Mouse (Mus musculus): Measurements from ENCODE around the gene Txn1. TPM values are rescaled to one million over a fixed set of nuclear protein-coding genes. Genes with fewer than 3 reads are reported as not detected.

Gene Txn1
- 380 and 393 TPM in 2 replicates for polyA plus RNA-seq (2015; fragmentation: Nextera tagmentation; extraction: Ambion mirVana)

- H3K9me3 ChIP-seq (ENCODE audit: low read length), result no peaks in the 10 kb centered on the region
- H3K4me2 ChIP-seq (replicated peaks; ENCODE audit: low read depth, low read length), result peak within 1 kb of the TSS; percentile 75
- H3K4me3 ChIP-seq (ENCODE audit: low read depth, low read length), result peak within 1 kb of the TSS; percentile 86
- peaks cover 13% of the 10 kb centered on the region; the same call in 1 of the 2 replicates for H3K4me1 ChIP-seq (ENCODE audit: insufficient read depth, low read depth, low read length)
- TF ChIP-seq EP300 (IDR thresholded peaks at IDR 0.05) (peak; percentile 69; the same call in 1 of the 2 replicates), CTCF (IDR thresholded peaks at IDR 0.05) (no peak)
- H3K36me3 ChIP-seq (ENCODE audit: insufficient read depth, low read length), result peaks cover 5% of the 10 kb centered on the region; the same call in 1 of the 2 replicates
- ATAC-seq (peak; percentile 98), DNase-seq (ENCODE audit: low spot score) (peak; percentile 100)
- H3K9ac ChIP-seq (replicated peaks; ENCODE audit: low read depth), result peak within 1 kb of the TSS; percentile 72
- WGBS, result under 1% methylated on average over 64 of the region's 71 CpGs
- H3K27ac ChIP-seq (ENCODE audit: low read length), result peak within 1 kb of the TSS; percentile 97
- H3K27me3 ChIP-seq (replicated peaks; ENCODE audit: insufficient read depth, low read length), result no peaks in the 10 kb centered on the region
Measured at GRCm38 (mm10) chr4:57956029-57956960, at the start of gene Txn1. Txn1 (minus strand) TSS chr4:57956411.

GRCm38 (mm10) chr4:58003501-58003900 lies 47.3 kb upstream of the Txn1 start:
- Histone ChIP-seq H3K4me2 (replicated peaks; ENCODE audit: low read depth, low read length) (no peak overlapping the region), H3K4me3 (ENCODE audit: low read depth, low read length) (no peak overlapping the region), H3K4me1 (ENCODE audit: insufficient read depth, low read depth, low read length) (no peaks in the 10 kb centered on the region), H3K9ac (replicated peaks; ENCODE audit: low read depth) (no peak overlapping the region), H3K9me3 (ENCODE audit: low read length) (no peaks in the 10 kb centered on the region), H3K27ac (ENCODE audit: low read length) (no peak overlapping the region), H3K36me3 (ENCODE audit: insufficient read depth, low read length) (no peaks in the 10 kb centered on the region), H3K27me3 (replicated peaks; ENCODE audit: insufficient read depth, low read length) (no peaks in the 10 kb centered on the region)
- ATAC-seq, result no peak
- WGBS, result 56% methylated on average over 3 of the region's 3 CpGs
- TF ChIP-seq EP300 (IDR thresholded peaks at IDR 0.05) (no peak), CTCF (IDR thresholded peaks at IDR 0.05) (no peak)
- no peak for DNase-seq (ENCODE audit: low spot score)

- TF ChIP-seq EP300 (IDR thresholded peaks at IDR 0.05) (no peak), CTCF (IDR thresholded peaks at IDR 0.05) (no peak)
- Histone ChIP-seq H3K4me2 (replicated peaks; ENCODE audit: low read depth, low read length) (no peak overlapping the region), H3K9me3 (ENCODE audit: low read length) (no peaks in the 10 kb centered on the region), H3K36me3 (ENCODE audit: insufficient read depth, low read length) (no peaks in the 10 kb centered on the region), H3K9ac (replicated peaks; ENCODE audit: low read depth) (no peak overlapping the region), H3K27me3 (replicated peaks; ENCODE audit: insufficient read depth, low read length) (no peaks in the 10 kb centered on the region), H3K4me3 (ENCODE audit: low read depth, low read length) (no peak overlapping the region), H3K27ac (ENCODE audit: low read length) (no peak overlapping the region), H3K4me1 (ENCODE audit: insufficient read depth, low read depth, low read length) (no peaks in the 10 kb centered on the region)
- DNase-seq (ENCODE audit: low spot score), result no peak
- no peak for ATAC-seq
- WGBS, result 84% methylated on average over 1 of the region's 1 CpGs
Measured at GRCm38 (mm10) chr4:57991425-57991824, 35.2 kb upstream of the Txn1 start.

GRCm38 (mm10) chr4:57974400-57975117 lies 18.3 kb upstream of the Txn1 start:
- TF ChIP-seq EP300 (IDR thresholded peaks at IDR 0.05) (no peak), CTCF (IDR thresholded peaks at IDR 0.05) (no peak)
- Histone ChIP-seq H3K4me2 (replicated peaks; ENCODE audit: low read depth, low read length) (no peak overlapping the region), H3K9ac (replicated peaks; ENCODE audit: low read depth) (no peak overlapping the region), H3K27me3 (replicated peaks; ENCODE audit: insufficient read depth, low read length) (no peaks in the 10 kb centered on the region), H3K36me3 (ENCODE audit: insufficient read depth, low read length) (no peaks in the 10 kb centered on the region), H3K4me1 (ENCODE audit: insufficient read depth, low read depth, low read length) (no peaks in the 10 kb centered on the region), H3K9me3 (ENCODE audit: low read length) (no peaks in the 10 kb centered on the region), H3K4me3 (ENCODE audit: low read depth, low read length) (no peak overlapping the region), H3K27ac (ENCODE audit: low read length) (no peak overlapping the region)
- 77% methylated on average over 6 of the region's 6 CpGs for WGBS
- ATAC-seq (no peak), DNase-seq (ENCODE audit: low spot score) (no peak)

GRCm38 (mm10) chr4:57973592-57974268 lies 17.5 kb upstream of the Txn1 start:
- H3K4me2 ChIP-seq (replicated peaks; ENCODE audit: low read depth, low read length), result no peak overlapping the region
- WGBS, result 80% methylated on average over 6 of the region's 6 CpGs
- DNase-seq (ENCODE audit: low spot score), result no peak
- H3K4me1 ChIP-seq (ENCODE audit: insufficient read depth, low read depth, low read length), result no peaks in the 10 kb centered on the region
- H3K27me3 ChIP-seq (replicated peaks; ENCODE audit: insufficient read depth, low read length), result no peaks in the 10 kb centered on the region
- no peaks in the 10 kb centered on the region for H3K36me3 ChIP-seq (ENCODE audit: insufficient read depth, low read length)
- no peak for ATAC-seq
- no peaks in the 10 kb centered on the region for H3K9me3 ChIP-seq (ENCODE audit: low read length)
- TF ChIP-seq CTCF (IDR thresholded peaks at IDR 0.05) (no peak), EP300 (IDR thresholded peaks at IDR 0.05) (no peak)
- no peak overlapping the region for H3K9ac ChIP-seq (replicated peaks; ENCODE audit: low read depth)
- no peak overlapping the region for H3K27ac ChIP-seq (ENCODE audit: low read length)
- no peak overlapping the region for H3K4me3 ChIP-seq (ENCODE audit: low read depth, low read length)

- Histone ChIP-seq H3K9ac (replicated peaks; ENCODE audit: low read depth) (no peak overlapping the region), H3K4me2 (replicated peaks; ENCODE audit: low read depth, low read length) (no peak overlapping the region), H3K4me3 (ENCODE audit: low read depth, low read length) (no peak overlapping the region), H3K36me3 (ENCODE audit: insufficient read depth, low read length) (no peaks in the 10 kb centered on the region), H3K4me1 (ENCODE audit: insufficient read depth, low read depth, low read length) (no peaks in the 10 kb centered on the region), H3K27me3 (replicated peaks; ENCODE audit: insufficient read depth, low read length) (no peaks in the 10 kb centered on the region), H3K9me3 (ENCODE audit: low read length) (no peaks in the 10 kb centered on the region), H3K27ac (ENCODE audit: low read length) (no peak overlapping the region)
- no peak for TF ChIP-seq EP300 (IDR thresholded peaks at IDR 0.05)
- no peak for TF ChIP-seq CTCF (IDR thresholded peaks at IDR 0.05)
- ATAC-seq (no peak), DNase-seq (ENCODE audit: low spot score) (no peak)
Measured at GRCm38 (mm10) chr4:57970285-57970684, 14.1 kb upstream of the Txn1 start.
